Mouse (Mus musculus) forebrain, embryonic 13.5 days (tissue): Measurements from ENCODE around the gene Unc5c. TPM values are rescaled to one million over a fixed set of nuclear protein-coding genes. Genes with fewer than 3 reads are reported as not detected.

Source experiments
- ATAC-seq: fragments of 200-750 bp; cut with Nextera tagmentation; 2 replicates; pipeline ENCODE4 v1.8.0; 2017
- H3K27ac ChIP-seq: fragments of 300-500 bp; sonication (generic); 2 replicates; pipeline ENCODE4 v1.5.1; 2015; ENCODE audit warnings: inconsistent platforms, mild to moderate bottlenecking, moderate library complexity
- H3K27me3 ChIP-seq: fragments of 300-500 bp; sonication (generic); 2 replicates; pipeline ENCODE4 v1.6.1; 2015; ENCODE audit warnings: mild to moderate bottlenecking, inconsistent platforms
- H3K36me3 ChIP-seq: fragments of 300-500 bp; sonication (generic); 2 replicates; pipeline ENCODE4 v1.6.1; 2015; ENCODE audit warnings: mild to moderate bottlenecking, inconsistent platforms; ENCODE audit not compliant: poor library complexity, severe bottlenecking
- H3K4me1 ChIP-seq: fragments of 300-500 bp; sonication (generic); 2 replicates; pipeline ENCODE4 v1.6.1; 2015; ENCODE audit warnings: inconsistent platforms
- H3K4me2 ChIP-seq: fragments of 300-500 bp; sonication (generic); 2 replicates; pipeline ENCODE4 v1.6.1; 2015; ENCODE audit warnings: inconsistent platforms, mild to moderate bottlenecking, moderate library complexity
- H3K4me3 ChIP-seq: fragments of 300-500 bp; sonication (generic); 2 replicates; pipeline ENCODE4 v1.5.1; 2015; ENCODE audit warnings: mild to moderate bottlenecking, inconsistent platforms
- H3K9ac ChIP-seq: fragments of 300-500 bp; sonication (generic); 2 replicates; pipeline ENCODE4 v1.6.1; 2015; ENCODE audit warnings: mild to moderate bottlenecking, inconsistent platforms
- H3K9me3 ChIP-seq: fragments of 300-500 bp; sonication (generic); replicated peaks from 2 replicates; pipeline ENCODE4 v1.6.1; 2016; ENCODE audit warnings: inconsistent platforms
- WGBS: fragments of 180-500 bp; shearing (Covaris S2); methylation state at CpG from one replicate; pipeline ENCODE4 v1.1.7; 2015; 5-methylcytosine and 5-hydroxymethylcytosine counted together
- polyA plus RNA-seq: library from polyadenylated mRNA; unstranded; fragments of >200 nt; fragmentation: Nextera tagmentation; extraction: Ambion mirVana; gene quantifications from 2 replicates; pipeline ENCODE4 v1.2.1, GENCODE M21; 2015

The Unc5c gene
- polyA plus RNA-seq, 1 experiment from 2014 or later, result 7.6 TPM

DNA sequence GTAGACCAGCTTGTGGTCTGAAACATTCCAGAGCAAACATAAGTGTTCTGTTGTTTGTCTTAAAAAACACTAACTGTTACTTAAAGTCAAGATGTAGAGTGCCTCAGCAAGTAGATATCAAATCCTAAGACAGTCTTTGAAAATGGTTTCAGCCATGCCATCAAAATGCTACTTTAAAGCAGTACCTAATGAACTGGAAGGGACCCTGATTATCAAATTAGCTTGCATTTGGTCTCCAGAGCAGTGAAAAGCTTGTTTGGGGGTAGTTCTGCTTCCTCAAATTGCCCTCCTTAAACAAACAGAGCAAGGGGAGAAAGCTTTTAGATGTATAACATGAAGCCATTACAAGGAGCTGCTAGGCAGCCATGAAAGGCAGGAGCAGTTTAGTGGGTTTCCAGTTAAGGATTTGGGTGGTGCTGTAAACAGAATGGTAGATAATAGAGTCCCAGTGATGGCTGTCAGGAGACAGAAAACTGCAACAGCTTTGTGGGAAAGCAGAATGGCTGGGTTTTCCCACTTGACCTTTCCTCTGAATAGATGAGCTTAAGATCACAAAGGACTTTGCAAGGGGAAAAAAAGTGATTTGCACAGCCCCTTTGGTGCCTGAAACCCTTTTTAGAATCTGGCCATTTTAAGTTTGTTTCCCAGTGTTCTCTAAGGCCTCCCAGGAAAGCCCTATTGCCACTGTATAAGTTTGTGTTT lies 116.3 kb downstream of the Unc5c start:
- Histone ChIP-seq H3K36me3 (no peaks in the 10 kb centered on the region), H3K27ac (no peak overlapping the region), H3K9me3 (0 out of 2 replicates have a peak, but pooled peaks cover 5% of the 10 kb centered on the region), H3K4me2 (no peak overlapping the region), H3K27me3 (peaks cover 41% of the 10 kb centered on the region), H3K4me1 (peaks cover 10% of the 10 kb centered on the region), H3K4me3 (no peak overlapping the region), H3K9ac (no peak overlapping the region)
- ATAC-seq, result peak; percentile 82

DNA sequence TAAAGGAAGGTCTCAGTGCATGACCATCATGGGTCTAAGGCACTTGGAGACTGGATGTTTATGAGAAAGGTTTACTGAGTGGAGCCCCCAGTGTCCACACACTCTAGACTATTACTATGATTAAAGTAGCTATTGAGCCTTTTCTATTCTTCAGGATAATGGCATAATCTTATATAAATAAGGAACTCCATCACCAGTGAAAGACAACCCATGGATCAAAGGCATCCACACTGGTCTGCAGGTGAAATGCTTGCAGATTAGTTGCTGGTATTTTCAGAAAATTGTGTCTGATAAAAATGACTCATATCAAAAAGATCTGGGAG lies 116.8 kb downstream of the Unc5c start:
- Histone ChIP-seq H3K4me2 (no peak overlapping the region), H3K36me3 (no peaks in the 10 kb centered on the region), H3K4me1 (peaks cover 10% of the 10 kb centered on the region), H3K27me3 (peaks cover 46% of the 10 kb centered on the region), H3K27ac (no peak overlapping the region), H3K9ac (no peak overlapping the region), H3K9me3 (0 out of 2 replicates have a peak, but pooled peaks cover 5% of the 10 kb centered on the region), H3K4me3 (no peak overlapping the region)
- no peak; the same call in 1 of the 2 replicates for ATAC-seq

DNA sequence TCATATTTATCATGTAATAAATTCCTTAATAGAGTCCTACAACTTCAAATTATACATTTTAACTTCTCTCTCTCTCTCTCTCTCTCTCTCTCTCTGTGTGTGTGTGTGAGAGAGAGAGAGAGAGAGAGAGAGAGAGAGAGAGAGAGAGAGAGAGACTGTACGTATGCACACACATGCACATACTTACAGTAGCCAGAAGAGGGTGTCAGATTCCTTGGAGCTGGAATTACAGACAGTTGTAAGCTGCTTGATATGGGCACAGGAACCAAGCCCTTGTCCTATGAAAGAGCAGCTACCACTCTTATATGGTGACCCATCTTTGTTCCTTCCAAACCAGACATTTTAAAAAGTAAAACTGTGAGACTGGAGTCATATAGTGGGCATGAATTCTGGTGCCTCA lies 118.2 kb downstream of the Unc5c start:
- Histone ChIP-seq H3K4me1 (peaks cover 10% of the 10 kb centered on the region), H3K9ac (no peak overlapping the region), H3K4me3 (no peak overlapping the region), H3K9me3 (0 out of 2 replicates have a peak, but pooled peaks cover 5% of the 10 kb centered on the region), H3K4me2 (no peak overlapping the region), H3K36me3 (no peaks in the 10 kb centered on the region), H3K27ac (no peak overlapping the region), H3K27me3 (peaks cover 49% of the 10 kb centered on the region)
- 73% methylated on average over 1 of the region's 1 CpGs for WGBS
- ATAC-seq, result no peak

DNA sequence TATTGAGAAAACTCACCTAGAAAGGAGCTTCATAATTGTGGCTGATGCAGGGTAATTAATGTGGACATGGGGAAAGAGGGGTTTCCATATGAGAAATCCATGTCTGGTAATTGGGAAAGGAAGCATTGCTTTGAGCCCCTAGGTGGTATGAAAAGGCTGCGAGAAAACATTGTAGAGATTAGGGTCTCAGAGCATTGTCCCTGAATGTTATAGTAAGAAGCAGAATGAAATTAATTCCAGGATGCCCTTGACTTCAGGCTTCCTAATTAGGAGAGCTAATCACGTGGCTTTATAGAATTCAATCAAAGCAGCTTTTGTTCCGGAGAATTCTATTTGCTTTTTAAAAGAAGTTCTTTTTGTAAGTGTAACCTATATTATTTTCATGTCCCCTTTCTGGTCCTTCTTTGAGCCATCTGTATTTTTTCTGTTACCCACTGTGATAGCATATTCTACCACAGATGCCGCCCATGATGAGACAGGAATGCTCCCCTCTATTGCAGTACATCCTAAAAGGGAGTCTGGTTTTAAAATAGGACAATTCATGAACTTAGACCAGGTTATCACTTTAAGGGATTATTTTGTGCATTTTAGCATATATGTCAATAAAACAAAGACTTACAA lies 124.5 kb downstream of the Unc5c start:
- Histone ChIP-seq H3K4me3 (no peak overlapping the region), H3K4me1 (peaks cover 10% of the 10 kb centered on the region), H3K27ac (no peak overlapping the region), H3K9ac (no peak overlapping the region), H3K4me2 (no peak overlapping the region), H3K9me3 (0 out of 2 replicates have a peak, but pooled peaks cover 5% of the 10 kb centered on the region), H3K27me3 (peaks cover 80% of the 10 kb centered on the region), H3K36me3 (no peaks in the 10 kb centered on the region)
- peak; percentile 33; the same call in 1 of the 2 replicates for ATAC-seq
- 11% methylated on average over 4 of the region's 4 CpGs for WGBS

DNA sequence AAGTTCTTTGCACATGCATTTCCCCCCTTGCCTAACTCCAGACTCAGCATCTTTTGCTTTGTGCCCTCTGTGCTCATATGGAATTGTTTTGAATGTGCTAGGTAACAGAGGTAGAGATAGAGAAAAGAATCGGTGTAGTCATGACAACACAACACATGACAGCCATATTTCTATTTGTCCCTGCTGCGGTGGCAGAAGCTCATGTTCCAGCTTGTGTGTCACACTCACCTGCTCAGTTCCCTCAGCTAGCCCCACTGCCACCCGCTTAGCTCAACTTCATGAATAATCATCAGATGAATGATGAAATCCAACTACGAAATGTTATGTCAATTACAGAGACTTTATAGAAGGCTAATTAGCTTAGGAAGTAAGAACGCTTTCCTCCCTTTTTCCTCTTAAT lies 128.2 kb downstream of the Unc5c start:
- Histone ChIP-seq H3K36me3 (no peaks in the 10 kb centered on the region), H3K4me1 (peaks cover 10% of the 10 kb centered on the region), H3K27me3 (peaks cover 61% of the 10 kb centered on the region), H3K27ac (no peak overlapping the region), H3K4me2 (no peak overlapping the region), H3K9ac (no peak overlapping the region), H3K9me3 (no peaks in the 10 kb centered on the region), H3K4me3 (no peak overlapping the region)
- 56% methylated on average over 5 of the region's 5 CpGs for WGBS
- ATAC-seq, result 0 out of 2 replicates have a peak, but pooled peaks have one; percentile 26

DNA sequence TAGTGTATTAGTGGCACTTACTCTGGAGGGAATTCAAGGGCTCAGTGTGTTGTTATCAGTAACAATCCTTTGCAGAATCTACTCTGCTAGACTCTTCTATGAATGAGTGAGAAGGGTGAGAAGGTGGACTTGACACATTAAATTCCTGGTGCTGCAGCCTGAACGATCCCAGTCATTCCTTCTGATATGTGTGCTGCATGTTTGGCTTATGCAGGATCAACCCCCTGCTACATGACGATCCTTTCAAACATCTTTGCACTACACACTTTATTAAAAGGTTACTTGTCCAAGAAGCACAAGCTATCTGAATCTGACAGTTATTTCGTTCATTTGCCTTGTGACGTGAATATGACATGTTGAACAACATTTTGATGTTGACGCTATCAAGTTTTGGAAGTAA lies 129.1 kb downstream of the Unc5c start:
- Histone ChIP-seq H3K9me3 (no peaks in the 10 kb centered on the region), H3K4me1 (peaks cover 10% of the 10 kb centered on the region), H3K4me2 (no peak overlapping the region), H3K9ac (no peak overlapping the region), H3K27ac (no peak overlapping the region), H3K27me3 (peaks cover 55% of the 10 kb centered on the region), H3K4me3 (no peak overlapping the region), H3K36me3 (no peaks in the 10 kb centered on the region)
- ATAC-seq, result no peak
- WGBS, result 87% methylated on average over 5 of the region's 5 CpGs

DNA sequence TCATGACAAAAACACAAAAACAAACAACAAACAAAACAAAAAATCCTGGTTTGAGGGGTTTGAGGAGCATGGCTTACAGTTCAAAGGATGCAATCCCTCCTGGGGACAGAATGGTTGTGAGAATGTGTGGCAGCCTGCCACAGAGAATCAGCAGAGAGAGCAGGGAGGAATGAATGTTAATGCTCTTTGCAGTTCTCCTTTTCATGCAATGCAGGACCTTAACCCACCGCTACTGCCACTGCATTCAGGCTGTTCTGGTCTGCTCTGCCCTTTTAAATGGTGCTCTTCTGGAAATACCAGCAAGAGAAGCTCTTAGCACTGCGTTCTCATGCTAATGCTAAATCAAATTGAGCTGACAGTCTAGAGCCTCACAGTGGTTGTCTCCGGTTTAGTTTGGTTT lies 130.1 kb downstream of the Unc5c start:
- peaks cover 7% of the 10 kb centered on the region; the same call in 1 of the 2 replicates for H3K4me1 ChIP-seq
- no peak overlapping the region for H3K27ac ChIP-seq
- WGBS, result 24% methylated on average over 3 of the region's 3 CpGs
- no peaks in the 10 kb centered on the region for H3K9me3 ChIP-seq
- ATAC-seq, result no peak
- H3K9ac ChIP-seq, result no peak overlapping the region
- H3K36me3 ChIP-seq, result no peaks in the 10 kb centered on the region
- no peak overlapping the region for H3K4me3 ChIP-seq
- peaks cover 51% of the 10 kb centered on the region for H3K27me3 ChIP-seq
- no peak overlapping the region for H3K4me2 ChIP-seq

DNA sequence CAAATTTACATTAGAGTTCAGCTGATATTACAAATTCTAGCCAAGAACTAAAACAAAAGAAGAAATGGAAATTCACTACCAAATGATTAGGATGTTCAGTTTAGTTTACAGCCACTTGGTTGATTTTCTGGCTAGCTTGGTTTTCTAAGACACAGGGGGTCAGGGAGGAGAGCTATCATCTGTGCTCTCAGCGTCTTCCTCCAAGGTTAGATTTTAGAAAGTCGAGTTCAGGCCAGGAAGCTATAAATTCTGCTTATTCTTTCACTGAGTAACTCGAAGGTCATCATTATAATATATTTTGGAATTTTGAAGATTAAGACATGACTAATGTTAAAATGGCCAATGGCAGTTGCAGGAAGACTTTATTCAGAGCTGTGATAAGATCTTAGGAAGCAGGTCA lies 131.4 kb downstream of the Unc5c start:
- H3K27ac ChIP-seq, result no peak overlapping the region

DNA sequence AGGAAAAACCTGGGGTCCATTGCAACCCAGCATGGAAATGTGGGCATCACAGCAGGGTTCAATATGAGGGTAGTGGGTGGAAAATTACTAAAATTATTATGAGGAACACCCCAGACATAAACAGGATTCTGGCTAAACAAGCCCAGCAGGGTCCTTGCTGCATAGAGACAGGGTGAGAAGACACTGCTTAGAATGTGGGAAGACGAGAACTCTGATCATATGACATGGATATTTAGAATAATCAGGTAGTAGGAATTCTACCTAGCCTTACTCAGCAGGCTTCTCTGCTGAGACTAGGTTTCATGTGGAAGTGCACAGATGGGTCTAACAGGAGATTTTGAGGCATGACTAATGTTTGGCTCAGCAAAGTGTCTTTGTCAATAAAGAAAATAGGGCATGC lies 131.9 kb downstream of the Unc5c start:
- H3K27me3 ChIP-seq, result peaks cover 41% of the 10 kb centered on the region
- WGBS, result 57% methylated on average over 1 of the region's 1 CpGs

More for the DNA sequence above, 131.4 kb downstream of the Unc5c start:
- Histone ChIP-seq H3K9me3 (no peaks in the 10 kb centered on the region), H3K36me3 (no peaks in the 10 kb centered on the region), H3K4me2 (no peak overlapping the region), H3K4me3 (no peak overlapping the region), H3K9ac (no peak overlapping the region), H3K27me3 (peaks cover 45% of the 10 kb centered on the region), H3K4me1 (peaks cover 16% of the 10 kb centered on the region; the same call in 1 of the 2 replicates)
- ATAC-seq, result no peak
- WGBS, result 78% methylated on average over 3 of the region's 3 CpGs

DNA sequence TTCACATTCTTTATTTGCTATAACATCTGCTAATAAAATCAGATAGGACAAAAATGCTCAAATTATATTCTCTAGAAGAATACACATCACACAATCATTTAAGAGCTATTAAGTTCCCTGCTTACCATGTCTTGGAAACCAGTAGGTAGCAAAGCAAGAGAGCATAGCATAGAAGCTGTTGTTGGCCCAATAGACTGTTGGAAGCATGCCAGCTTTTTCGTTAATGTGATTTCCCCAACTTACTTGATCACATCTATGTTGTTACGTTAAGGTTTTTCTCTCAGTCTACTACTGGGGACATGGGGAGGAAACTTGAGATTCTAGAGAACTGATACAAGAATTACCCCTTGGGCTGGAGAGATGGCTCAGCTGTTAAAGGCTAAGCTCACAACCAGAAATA lies 133.0 kb downstream of the Unc5c start:
- Histone ChIP-seq H3K36me3 (no peaks in the 10 kb centered on the region), H3K9me3 (no peaks in the 10 kb centered on the region), H3K4me2 (no peak overlapping the region), H3K27me3 (peaks cover 31% of the 10 kb centered on the region), H3K4me3 (no peak overlapping the region), H3K27ac (no peak overlapping the region), H3K4me1 (peaks cover 16% of the 10 kb centered on the region; the same call in 1 of the 2 replicates), H3K9ac (no peak overlapping the region)
- ATAC-seq, result no peak
- 79% methylated on average over 2 of the region's 2 CpGs for WGBS

More for the DNA sequence above, 131.9 kb downstream of the Unc5c start:
- Histone ChIP-seq H3K4me3 (no peak overlapping the region), H3K36me3 (no peaks in the 10 kb centered on the region), H3K27ac (no peak overlapping the region), H3K9me3 (no peaks in the 10 kb centered on the region), H3K9ac (no peak overlapping the region), H3K4me1 (peaks cover 16% of the 10 kb centered on the region; the same call in 1 of the 2 replicates), H3K4me2 (no peak overlapping the region)
- ATAC-seq, result no peak

DNA sequence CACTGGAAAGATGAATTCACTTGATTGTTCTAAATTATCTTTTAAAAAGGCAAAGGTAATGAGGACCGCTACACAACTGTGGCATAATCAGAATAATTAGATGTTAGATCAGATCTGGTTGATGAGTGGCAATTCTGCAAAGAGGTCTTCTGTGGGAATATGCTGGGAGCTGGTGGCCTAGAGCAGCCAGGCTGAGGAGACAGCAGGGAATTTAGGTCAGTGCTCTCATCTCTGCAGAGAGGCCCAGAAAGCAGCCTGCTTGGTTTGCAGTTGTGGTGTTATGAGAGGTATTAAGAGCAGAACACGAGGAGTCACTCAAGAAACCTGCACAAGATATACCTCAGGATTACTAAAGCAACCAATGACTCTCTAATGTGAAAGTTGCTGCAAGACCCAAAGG lies 133.9 kb downstream of the Unc5c start:
- peaks cover 22% of the 10 kb centered on the region for H3K27me3 ChIP-seq
- peaks cover 9% of the 10 kb centered on the region; the same call in 1 of the 2 replicates for H3K4me1 ChIP-seq
- no peaks in the 10 kb centered on the region for H3K9me3 ChIP-seq
- H3K4me2 ChIP-seq, result no peak overlapping the region
- no peak for ATAC-seq
- no peak overlapping the region for H3K9ac ChIP-seq
- no peaks in the 10 kb centered on the region for H3K36me3 ChIP-seq
- H3K4me3 ChIP-seq, result no peak overlapping the region
- no peak overlapping the region for H3K27ac ChIP-seq
- 77% methylated on average over 2 of the region's 2 CpGs for WGBS

DNA sequence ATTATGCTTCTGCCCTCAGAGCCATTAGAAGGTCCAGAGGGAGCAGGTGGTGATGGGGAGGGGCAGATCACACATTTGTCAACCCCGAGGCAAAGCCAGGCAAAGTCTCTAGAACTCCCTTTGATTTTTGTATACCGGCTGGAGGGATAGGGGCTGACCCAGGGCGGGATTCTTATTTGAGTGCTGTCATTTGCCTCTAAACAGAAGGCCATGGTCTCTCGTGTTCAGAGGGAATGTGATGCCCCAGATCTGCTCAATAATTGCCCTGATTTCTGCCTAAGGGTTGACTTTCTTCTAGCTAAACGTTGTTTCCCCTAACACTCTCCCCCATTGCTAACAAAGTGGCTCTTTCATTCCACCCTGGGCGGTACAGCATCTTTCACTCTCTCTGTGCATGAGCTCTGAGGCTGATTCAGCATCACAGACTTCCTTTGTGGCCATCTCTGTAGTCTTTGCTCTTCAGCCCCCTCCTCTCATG lies 136.1 kb downstream of the Unc5c start:
- peak; percentile 82 for ATAC-seq
- no peak overlapping the region for H3K9ac ChIP-seq
- H3K4me3 ChIP-seq, result no peak overlapping the region
- 23% methylated on average over 6 of the region's 6 CpGs for WGBS
- no peaks in the 10 kb centered on the region for H3K36me3 ChIP-seq
- H3K27me3 ChIP-seq, result peaks cover 5% of the 10 kb centered on the region; the same call in 1 of the 2 replicates
- no peak overlapping the region for H3K4me2 ChIP-seq
- H3K9me3 ChIP-seq, result no peaks in the 10 kb centered on the region
- H3K4me1 ChIP-seq, result peaks cover 9% of the 10 kb centered on the region; the same call in 1 of the 2 replicates
- no peak overlapping the region for H3K27ac ChIP-seq
